Mouse (Mus musculus): ENCODE results near the gene Pfkl. TPM values are rescaled to one million over a fixed set of nuclear protein-coding genes. Genes with fewer than 3 reads are reported as not detected.
A peak's percentile ranks its signal among the peaks of the same experiment; 100 is the strongest.

The Pfkl gene
- polyA plus RNA-seq, 1 experiment from 2014 or later: 187 TPM

DNA sequence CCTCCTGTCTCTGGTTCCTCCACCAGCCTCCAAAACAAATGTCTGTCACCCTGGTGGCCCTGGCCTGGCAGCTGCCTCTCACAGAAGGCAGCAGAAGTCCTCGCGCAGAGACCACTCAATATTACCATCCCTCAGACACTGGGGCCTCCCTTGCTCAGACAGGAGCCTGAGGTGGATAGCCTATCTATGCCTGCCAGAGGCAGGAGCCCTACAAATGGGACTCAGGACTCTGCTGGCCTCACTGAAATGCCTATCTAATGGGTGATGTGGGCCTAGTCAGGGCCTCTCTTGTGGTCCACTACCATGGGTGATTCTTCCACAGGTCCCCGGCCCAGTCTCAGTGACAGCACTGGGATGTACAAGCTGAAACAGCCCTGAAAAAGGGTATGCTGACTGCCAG, 1.7 kb downstream of the Pfkl start:
- no peak for DNase-seq (ENCODE audit: low spot score)
- Histone ChIP-seq H3K4me3 (peak overlapping the region; percentile 87), H3K9me3 (no peaks in the 10 kb centered on the region), H3K4me1 (replicated peaks) (peaks cover 61% of the 10 kb centered on the region), H3K27me3 (ENCODE audit: insufficient read depth, poor library complexity, severe bottlenecking) (0 out of 2 replicates have a peak, but pooled peaks cover 3% of the 10 kb centered on the region), H3K27ac (peak overlapping the region; percentile 98), H3K36me3 (peaks cover 27% of the 10 kb centered on the region)
- WGBS: 75% methylated on average over 3 of the region's 3 CpGs

DNA sequence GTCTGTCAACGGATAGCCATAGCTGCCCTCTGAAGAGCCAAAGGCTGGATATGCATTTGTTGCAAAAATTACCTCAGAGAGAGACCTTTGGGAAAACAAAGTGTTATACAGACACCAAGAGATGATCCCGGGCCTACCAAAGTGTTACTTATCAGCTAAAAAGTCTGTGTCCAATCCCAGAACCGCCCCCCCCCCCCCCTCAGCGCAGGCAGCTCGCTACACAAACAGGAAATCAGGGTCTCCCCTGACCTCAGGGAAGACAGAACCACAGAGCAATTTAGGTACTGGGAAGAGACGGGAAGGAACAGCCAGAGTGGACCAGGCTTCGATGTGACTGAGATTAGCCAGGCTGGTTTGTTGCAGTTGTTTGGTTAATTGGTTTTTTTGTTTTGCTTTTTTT, 2.7 kb downstream of the Pfkl start:
- DNase-seq (ENCODE audit: low spot score): no peak
- peaks cover 35% of the 10 kb centered on the region for H3K36me3 ChIP-seq
- peak overlapping the region; percentile 98 for H3K27ac ChIP-seq
- peaks cover 61% of the 10 kb centered on the region for H3K4me1 ChIP-seq (replicated peaks)
- H3K4me3 ChIP-seq: peak overlapping the region; percentile 31
- 59% methylated on average over 7 of the region's 7 CpGs for WGBS
- H3K9me3 ChIP-seq: no peaks in the 10 kb centered on the region
- 0 out of 2 replicates have a peak, but pooled peaks cover 3% of the 10 kb centered on the region for H3K27me3 ChIP-seq (ENCODE audit: insufficient read depth, poor library complexity, severe bottlenecking)

DNA sequence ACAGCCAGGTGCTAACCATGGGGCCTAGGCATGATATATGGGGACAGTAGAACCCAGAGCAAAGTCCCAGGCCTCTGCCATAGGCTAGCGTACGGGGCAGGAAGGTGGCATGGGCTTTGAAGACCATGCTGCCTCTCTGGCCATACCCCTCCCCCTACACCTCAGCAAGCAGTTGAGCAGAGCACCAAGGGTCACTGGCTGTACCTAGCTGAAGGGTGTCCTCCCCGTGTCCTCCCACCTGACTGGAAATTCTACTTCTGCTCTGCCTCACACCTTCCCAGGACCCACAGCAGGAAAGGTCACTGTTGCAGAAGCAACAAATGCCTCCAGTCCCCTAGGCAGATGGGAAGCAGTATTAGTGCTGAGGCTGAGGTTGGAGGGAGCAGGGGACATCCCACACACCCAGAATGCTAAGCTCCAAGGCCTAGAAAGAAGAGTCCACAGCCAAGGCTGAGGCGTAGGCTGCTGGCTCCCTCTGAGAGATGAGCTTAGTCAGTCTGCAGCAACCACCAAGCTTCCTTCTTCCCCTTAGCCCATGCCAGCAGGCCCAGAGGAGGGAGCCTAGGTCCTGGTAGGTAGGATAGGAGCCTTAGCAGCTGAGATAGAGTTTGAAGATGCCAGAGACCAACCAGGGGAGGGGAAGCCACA, 4.0 kb downstream of the Pfkl start:
- Histone ChIP-seq H3K9me3 (no peaks in the 10 kb centered on the region), H3K36me3 (peaks cover 48% of the 10 kb centered on the region), H3K27me3 (ENCODE audit: insufficient read depth, poor library complexity, severe bottlenecking) (0 out of 2 replicates have a peak, but pooled peaks cover 2% of the 10 kb centered on the region), H3K27ac (peak overlapping the region; percentile 98), H3K4me1 (replicated peaks) (peaks cover 61% of the 10 kb centered on the region), H3K4me3 (no peak overlapping the region; the same call in 1 of the 2 replicates)
- WGBS: 92% methylated on average over 4 of the region's 4 CpGs
- no peak for DNase-seq (ENCODE audit: low spot score)

DNA sequence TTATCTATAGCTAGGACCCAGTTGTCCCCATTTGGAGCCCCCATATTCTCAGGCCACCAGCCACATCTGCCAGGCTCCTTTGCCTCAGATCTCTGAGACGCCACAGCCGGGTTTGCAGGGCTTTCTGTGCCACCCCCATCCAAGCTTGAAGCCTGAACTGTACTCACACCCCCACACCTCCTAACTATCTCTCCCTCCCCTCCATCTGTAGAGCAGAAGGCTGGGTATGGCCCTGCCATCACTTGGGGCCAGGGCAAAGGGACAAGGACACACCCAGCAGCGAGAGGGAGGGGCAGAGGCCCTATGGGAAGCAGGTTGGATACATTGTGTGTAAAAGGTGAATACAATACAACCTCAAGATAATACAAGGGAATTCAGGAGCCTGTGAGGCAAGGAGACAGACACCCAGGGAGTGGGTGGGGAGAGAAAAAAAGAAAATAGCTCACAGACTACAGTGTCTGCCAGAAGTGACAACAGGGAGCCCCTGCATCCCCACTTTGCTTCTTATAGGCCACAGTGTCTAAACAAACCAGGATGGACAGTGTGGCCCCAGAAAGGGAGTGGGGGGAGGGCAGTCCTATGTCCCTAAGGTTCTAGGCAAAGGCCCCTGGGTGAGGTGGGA, 5.3 kb downstream of the Pfkl start:
- Histone ChIP-seq H3K9me3 (no peaks in the 10 kb centered on the region), H3K4me3 (0 out of 2 replicates have a peak overlapping the region, but pooled peaks have one; percentile 16), H3K27ac (no peak overlapping the region; the same call in 1 of the 2 replicates), H3K36me3 (peaks cover 61% of the 10 kb centered on the region), H3K4me1 (replicated peaks) (peaks cover 52% of the 10 kb centered on the region), H3K27me3 (ENCODE audit: insufficient read depth, poor library complexity, severe bottlenecking) (no peaks in the 10 kb centered on the region)
- 91% methylated on average over 3 of the region's 3 CpGs for WGBS
- no peak for DNase-seq (ENCODE audit: low spot score)

DNA sequence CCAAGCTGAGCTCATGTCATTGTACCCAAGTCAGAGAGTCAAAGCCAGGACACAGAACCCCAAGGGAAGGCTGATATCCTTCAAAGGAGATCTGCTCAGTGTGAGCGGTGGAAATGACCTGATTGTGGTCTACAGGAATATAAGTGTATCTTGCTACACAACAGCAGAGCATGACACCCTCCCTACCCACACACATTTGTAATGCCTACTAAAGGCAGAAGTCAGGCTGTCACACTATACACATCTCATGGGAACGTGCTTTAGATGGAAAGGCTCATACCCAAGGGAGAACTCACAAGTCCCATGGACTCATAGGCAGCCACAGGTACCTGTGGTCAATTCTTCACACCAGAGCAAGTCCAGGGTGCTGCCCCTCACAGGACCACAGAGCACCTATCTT, 7.6 kb downstream of the Pfkl start:
- H3K27ac ChIP-seq: no peak overlapping the region
- peaks cover 84% of the 10 kb centered on the region for H3K36me3 ChIP-seq
- H3K4me1 ChIP-seq (replicated peaks): peaks cover 29% of the 10 kb centered on the region
- H3K9me3 ChIP-seq: no peaks in the 10 kb centered on the region
- H3K4me3 ChIP-seq: no peak overlapping the region
- DNase-seq (ENCODE audit: low spot score): no peak
- 93% methylated on average over 2 of the region's 2 CpGs for WGBS
- no peaks in the 10 kb centered on the region for H3K27me3 ChIP-seq (ENCODE audit: insufficient read depth, poor library complexity, severe bottlenecking)

DNA sequence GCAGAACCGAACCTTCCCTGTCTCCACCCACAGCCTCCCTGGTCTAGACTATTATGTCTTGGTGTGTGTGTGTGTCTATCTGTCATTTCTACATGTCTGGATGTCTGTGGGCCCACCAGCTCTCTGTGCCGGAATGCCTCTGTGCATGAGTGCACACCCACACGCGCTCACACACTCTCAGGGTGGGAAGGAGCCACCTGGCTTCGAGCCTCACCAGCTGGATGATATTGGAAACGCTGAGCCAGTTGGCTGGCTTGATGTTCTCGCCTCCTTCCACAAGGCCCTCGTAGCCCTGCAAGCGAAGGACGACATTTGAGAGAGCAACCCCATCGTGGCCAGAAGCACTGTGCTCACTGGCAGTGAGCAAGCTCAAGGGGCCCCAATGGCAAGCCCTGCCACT, 8.1 kb downstream of the Pfkl start:
- Histone ChIP-seq H3K27me3 (ENCODE audit: insufficient read depth, poor library complexity, severe bottlenecking) (no peaks in the 10 kb centered on the region), H3K4me1 (replicated peaks) (peaks cover 24% of the 10 kb centered on the region), H3K27ac (no peak overlapping the region), H3K4me3 (no peak overlapping the region), H3K9me3 (no peaks in the 10 kb centered on the region), H3K36me3 (peaks cover 89% of the 10 kb centered on the region)
- 95% methylated on average over 11 of the region's 11 CpGs for WGBS
- no peak for DNase-seq (ENCODE audit: low spot score)

DNA sequence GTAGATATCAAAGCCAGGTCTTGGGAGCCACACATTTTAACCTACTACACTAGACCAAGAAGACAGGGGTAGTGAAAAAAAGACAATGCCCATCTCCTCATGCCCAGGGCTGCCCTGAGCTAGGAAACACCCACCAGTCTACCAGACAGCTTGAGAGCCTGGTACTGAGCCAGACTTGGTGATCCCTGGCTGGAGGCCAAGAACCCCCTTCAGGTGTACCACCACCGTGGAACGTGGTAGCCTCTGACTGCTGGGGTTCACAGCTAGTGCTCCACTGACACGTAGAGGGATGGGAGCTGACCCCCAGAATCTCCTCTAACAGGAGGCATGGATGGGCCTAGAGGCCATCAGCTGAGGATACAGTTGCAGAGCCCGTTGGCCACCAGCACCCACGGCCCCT, 9.7 kb downstream of the Pfkl start:
- H3K27ac ChIP-seq: no peak overlapping the region
- peaks cover 94% of the 10 kb centered on the region for H3K36me3 ChIP-seq
- WGBS: 89% methylated on average over 5 of the region's 5 CpGs
- H3K9me3 ChIP-seq: no peaks in the 10 kb centered on the region
- H3K4me1 ChIP-seq (replicated peaks): peaks cover 8% of the 10 kb centered on the region
- no peak overlapping the region for H3K4me3 ChIP-seq
- no peak for DNase-seq (ENCODE audit: low spot score)
- H3K27me3 ChIP-seq (ENCODE audit: insufficient read depth, poor library complexity, severe bottlenecking): no peaks in the 10 kb centered on the region

DNA sequence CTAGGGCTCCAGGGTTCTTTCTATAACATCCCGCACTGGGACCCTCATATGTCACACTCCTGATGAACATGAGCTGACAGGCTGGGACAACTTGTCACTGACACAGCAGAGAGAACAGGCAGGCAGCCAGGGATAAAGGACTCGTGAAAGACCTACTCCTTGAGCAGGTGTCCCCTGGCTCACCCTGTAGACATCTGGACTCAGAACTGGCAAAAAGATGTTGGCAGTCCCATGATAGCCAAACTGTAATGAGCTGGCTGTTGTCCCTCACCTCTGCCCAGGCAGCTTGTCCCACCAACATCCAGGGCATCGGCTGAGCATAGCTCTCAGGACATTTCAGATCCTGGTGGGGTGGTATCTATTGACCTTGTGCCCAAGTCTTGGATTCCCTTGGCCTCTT, 14.2 kb downstream of the Pfkl start:
- Histone ChIP-seq H3K27me3 (ENCODE audit: insufficient read depth, poor library complexity, severe bottlenecking) (no peaks in the 10 kb centered on the region), H3K4me1 (replicated peaks) (no peaks in the 10 kb centered on the region), H3K27ac (no peak overlapping the region), H3K4me3 (no peak overlapping the region), H3K36me3 (peaks cover 99% of the 10 kb centered on the region), H3K9me3 (no peaks in the 10 kb centered on the region)
- no peak for DNase-seq (ENCODE audit: low spot score)
- WGBS: 91% methylated on average over 3 of the region's 3 CpGs

DNA sequence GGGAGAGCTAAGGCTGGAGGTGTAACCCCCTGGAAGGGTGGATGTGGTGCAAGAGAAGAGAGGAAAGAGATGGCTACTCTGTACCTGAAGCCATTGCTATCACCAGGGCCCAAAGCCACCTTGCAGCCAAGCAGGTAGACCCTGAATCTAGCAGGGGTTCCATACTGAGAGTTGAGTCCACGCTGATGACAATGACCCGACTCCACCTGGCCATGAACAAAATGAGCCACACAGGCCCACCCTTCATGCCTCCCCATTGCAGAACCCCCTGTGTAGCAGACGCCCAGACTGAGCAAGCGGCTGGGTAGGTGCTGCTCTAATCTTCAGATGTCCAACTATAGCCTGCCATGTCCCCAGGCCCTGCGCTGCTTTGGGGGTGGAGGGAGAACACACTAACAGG, 24.1 kb downstream of the Pfkl start:
- peaks cover 80% of the 10 kb centered on the region for H3K36me3 ChIP-seq
- WGBS: 78% methylated on average over 5 of the region's 5 CpGs
- H3K9me3 ChIP-seq: no peaks in the 10 kb centered on the region
- DNase-seq (ENCODE audit: low spot score): no peak
- no peak overlapping the region for H3K4me3 ChIP-seq
- H3K27ac ChIP-seq: no peak overlapping the region
- 0 out of 2 replicates have a peak, but pooled peaks cover 3% of the 10 kb centered on the region for H3K4me1 ChIP-seq (replicated peaks)
- H3K27me3 ChIP-seq (ENCODE audit: insufficient read depth, poor library complexity, severe bottlenecking): no peaks in the 10 kb centered on the region

DNA sequence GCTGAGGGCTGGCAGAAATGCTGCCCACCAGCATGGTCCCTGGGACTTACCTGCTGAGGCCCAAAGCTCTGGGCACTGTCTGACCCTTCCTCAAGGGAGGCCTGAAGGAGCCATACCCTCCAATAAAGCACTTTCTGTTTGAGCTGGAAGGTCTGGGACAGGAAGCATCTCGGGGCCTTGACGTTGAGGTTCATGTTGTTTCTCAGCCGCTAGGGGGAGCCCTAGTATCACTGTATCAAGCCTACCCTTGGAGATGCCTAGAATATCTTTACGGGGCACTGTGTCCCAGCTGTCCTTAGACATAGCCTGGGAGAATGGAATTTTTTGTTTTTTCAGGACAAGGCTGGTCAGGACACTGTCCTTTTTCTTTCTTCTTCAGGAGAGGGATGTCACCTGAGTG, 25.2 kb downstream of the Pfkl start:
- Histone ChIP-seq H3K36me3 (peaks cover 80% of the 10 kb centered on the region), H3K4me3 (no peak overlapping the region), H3K9me3 (no peaks in the 10 kb centered on the region), H3K27me3 (ENCODE audit: insufficient read depth, poor library complexity, severe bottlenecking) (no peaks in the 10 kb centered on the region), H3K4me1 (replicated peaks) (peaks cover 6% of the 10 kb centered on the region), H3K27ac (no peak overlapping the region)
- WGBS: 4% methylated on average over 4 of the region's 4 CpGs
- DNase-seq (ENCODE audit: low spot score): peak; percentile 74

DNA sequence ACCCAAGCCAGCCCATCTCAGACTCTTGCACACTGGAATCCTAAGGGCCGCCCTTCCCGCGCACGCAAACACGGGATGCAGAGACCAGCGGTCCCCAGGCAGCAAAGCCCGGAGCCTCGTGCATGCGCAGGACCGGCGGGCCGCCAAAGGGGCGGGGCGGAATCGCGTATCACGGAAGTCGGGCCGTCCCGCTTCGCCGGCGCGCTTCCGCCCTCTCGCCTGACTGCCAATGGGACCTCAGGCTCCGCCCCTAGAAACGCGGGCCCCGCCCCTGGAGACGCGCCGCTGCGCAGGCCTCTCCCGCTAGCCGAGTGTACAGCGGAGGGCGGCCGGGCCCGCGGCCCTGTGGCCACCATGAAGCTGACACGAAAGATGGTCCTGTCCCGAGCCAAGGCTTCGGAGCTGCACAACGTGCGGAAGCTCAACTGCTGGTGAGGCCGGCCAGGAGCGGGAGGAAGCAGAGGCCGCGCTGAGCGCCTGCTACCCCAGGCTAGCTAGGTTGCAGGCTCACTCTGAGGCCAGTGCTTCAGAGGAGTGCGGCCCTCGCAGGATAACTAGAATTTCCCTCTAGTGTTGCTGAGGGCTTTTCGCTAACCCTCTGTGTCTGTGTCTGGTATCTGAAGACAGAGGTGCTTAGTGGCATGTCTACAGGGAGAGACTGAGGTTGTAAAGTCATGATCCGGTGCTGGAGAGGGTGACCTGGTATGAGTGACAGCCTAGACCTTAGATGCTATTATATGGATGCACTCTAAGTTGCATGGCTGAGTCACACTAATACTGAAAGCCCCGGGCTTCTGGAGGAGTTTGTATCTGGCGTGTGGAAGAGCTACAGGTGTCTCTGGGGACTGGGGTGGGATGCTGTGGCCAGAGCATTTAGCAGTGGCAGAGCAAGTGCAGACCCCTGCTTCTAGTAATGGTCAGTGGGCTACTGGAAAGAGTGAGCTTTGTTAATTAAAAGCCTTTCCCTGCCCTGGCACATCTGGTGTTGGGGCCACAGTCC, 31.2 kb downstream of the Pfkl start, which contains the start of gene 1810043G02Rik:
Gene 1810043G02Rik, plus strand, starts transcription at position 174 of the 1,000 bp plus-strand sequence.
- Histone ChIP-seq H3K9me3 (no peaks in the 10 kb centered on the region), H3K27me3 (ENCODE audit: insufficient read depth, poor library complexity, severe bottlenecking) (no peaks in the 10 kb centered on the region), H3K27ac (peak within 1 kb of the TSS; percentile 91), H3K36me3 (peaks cover 37% of the 10 kb centered on the region), H3K4me3 (peak within 1 kb of the TSS; percentile 69), H3K4me1 (replicated peaks) (peaks cover 19% of the 10 kb centered on the region)
- WGBS: 1% methylated on average over 57 of the region's 57 CpGs
- DNase-seq (ENCODE audit: low spot score): peak; percentile 99

DNA sequence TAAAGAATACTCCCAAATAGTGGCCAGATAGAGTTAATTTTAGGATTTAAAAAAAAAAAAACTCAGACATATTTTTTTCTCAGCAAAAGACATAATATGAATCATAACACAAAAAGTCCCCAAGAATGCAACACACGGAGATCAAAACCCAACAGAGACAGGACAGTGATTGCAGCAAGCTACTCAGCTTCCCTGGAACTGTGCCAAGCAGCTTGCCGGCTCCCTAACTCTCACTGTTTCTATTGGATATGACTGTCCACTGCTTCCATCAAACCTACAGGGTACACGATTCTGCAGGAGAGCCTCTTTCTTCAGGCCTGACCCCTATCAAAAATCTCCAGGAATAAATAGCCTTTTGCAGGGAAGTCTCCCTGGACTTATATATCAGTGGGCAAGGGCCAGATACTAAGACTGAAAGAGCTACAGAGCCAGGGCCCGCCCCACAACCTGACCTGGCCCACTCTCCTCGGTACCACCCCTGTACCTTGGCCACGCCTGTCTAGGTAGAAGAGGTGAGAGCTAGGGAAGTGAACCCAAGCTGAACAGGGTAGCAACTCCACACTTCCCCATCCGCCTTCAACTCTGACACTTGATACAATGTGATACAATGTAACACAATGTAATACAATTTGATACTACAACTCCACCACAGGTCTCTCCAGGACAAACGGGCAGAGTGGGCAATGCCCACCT, 33.3 kb downstream of the Pfkl start:
- 81% methylated on average over 8 of the region's 8 CpGs for WGBS
- no peak for DNase-seq (ENCODE audit: low spot score)
- Histone ChIP-seq H3K36me3 (peaks cover 20% of the 10 kb centered on the region), H3K9me3 (no peaks in the 10 kb centered on the region), H3K27me3 (ENCODE audit: insufficient read depth, poor library complexity, severe bottlenecking) (no peaks in the 10 kb centered on the region), H3K4me3 (no peak overlapping the region), H3K27ac (no peak overlapping the region), H3K4me1 (replicated peaks) (peaks cover 19% of the 10 kb centered on the region)

Measured in hindbrain, embryonic 10.5 days (tissue).